Mouse (Mus musculus) spleen, postnatal 10 days (tissue): ENCODE measurements around the gene 1190005I06Rik.
A peak's percentile ranks its signal among the peaks of the same experiment; 100 is the strongest.

Source experiments
- DNase-seq, 2 experiments: peaks; one replicate each; pipeline ENCODE4 v3.0.0; 2021 to 2022; ENCODE audit warnings: low spot score in 2 of 2

1190005I06Rik gene

GRCm38 (mm10) chr8:120647532-120647931 lies at the start of gene 1190005I06Rik:
Gene 1190005I06Rik, minus strand, starts transcription at chr8:120647632.
- no peak for DNase-seq

- no peak for DNase-seq
Observed at GRCm38 (mm10) chr8:120696401-120697153, 49.1 kb upstream of the 1190005I06Rik start.

GRCm38 (mm10) chr8:120693861-120694493 lies 46.5 kb upstream of the 1190005I06Rik start:
- DNase-seq, result peak in 1 of 2 experiments; percentile 62

DNA sequence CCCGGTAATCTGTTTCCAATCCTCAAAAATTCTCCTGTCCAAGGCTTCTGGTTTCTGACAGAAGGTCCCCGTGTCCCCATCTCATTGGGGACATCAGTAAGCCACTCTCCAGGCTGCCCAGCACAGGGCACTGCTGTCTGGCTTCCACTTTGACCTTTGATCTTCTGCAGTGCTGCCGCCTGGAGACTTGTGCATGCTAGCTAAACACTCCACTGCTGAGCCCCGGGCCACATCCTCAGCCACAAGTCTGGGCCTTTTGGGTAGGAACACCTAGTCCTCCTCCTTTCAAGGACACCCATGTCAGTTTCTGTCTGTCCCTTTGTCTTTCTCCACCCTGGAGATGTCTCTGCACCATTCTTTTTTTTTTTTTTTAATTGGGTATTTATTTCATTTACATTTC lies 45.5 kb upstream of the 1190005I06Rik start:
- DNase-seq, result no peak

GRCm38 (mm10) chr8:120688511-120688910 lies 41.1 kb upstream of the 1190005I06Rik start:
- no peak for DNase-seq

GRCm38 (mm10) chr8:120687786-120688185 lies 40.4 kb upstream of the 1190005I06Rik start:
- DNase-seq, result no peak

DNA sequence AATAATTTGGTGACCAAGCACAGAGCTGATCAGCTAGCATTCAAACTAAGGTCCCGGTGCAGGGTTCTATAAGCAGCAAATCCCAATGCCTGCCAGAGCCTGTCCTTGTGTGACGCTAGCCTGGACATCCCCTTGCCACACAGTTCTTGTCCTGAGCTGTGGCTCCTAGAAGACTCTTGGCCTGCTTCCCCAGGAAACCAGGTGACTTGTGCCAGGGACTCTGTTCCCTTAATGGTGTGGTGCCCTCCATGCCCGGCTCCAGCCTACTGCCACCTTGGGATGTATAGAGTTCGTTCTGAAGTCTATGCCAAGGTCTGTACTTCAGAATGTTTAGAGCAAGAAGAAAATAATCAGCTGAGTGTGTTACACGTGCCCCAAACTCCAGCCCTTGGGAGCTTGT lies 39.1 kb upstream of the 1190005I06Rik start:
- DNase-seq, result no peak

GRCm38 (mm10) chr8:120686051-120686450 lies 38.6 kb upstream of the 1190005I06Rik start:
- peak in 1 of 2 experiments; percentile 31 for DNase-seq

GRCm38 (mm10) chr8:120685591-120685990 lies 38.2 kb upstream of the 1190005I06Rik start:
- DNase-seq, result no peak

DNA sequence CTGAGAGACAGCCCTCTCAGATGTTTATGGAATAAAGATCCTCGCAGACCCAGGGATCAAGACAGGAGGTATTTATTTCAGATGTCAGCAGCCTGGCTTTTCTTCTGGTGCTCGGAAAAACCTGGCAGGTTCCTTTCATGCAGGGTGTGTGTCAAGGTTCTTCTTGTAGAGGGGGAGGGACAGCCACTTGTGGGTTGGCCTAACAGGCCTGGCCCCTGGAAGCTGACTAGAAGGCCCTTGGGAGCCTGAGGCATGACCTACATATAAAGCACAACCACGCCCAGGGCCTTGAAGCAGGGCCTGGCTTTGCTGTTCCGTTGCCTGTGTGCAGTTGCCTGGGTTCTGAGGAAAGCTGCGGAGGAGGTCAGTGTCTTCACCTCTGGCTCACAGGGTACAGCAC lies 37.7 kb upstream of the 1190005I06Rik start:
- DNase-seq, result peak in 1 of 2 experiments; percentile 31

GRCm38 (mm10) chr8:120684082-120684481 lies 36.6 kb upstream of the 1190005I06Rik start:
- peak in 1 of 2 experiments; percentile 12 for DNase-seq

GRCm38 (mm10) chr8:120683602-120684001 lies 36.2 kb upstream of the 1190005I06Rik start:
- DNase-seq, result peak; percentile 61 to 86

DNA sequence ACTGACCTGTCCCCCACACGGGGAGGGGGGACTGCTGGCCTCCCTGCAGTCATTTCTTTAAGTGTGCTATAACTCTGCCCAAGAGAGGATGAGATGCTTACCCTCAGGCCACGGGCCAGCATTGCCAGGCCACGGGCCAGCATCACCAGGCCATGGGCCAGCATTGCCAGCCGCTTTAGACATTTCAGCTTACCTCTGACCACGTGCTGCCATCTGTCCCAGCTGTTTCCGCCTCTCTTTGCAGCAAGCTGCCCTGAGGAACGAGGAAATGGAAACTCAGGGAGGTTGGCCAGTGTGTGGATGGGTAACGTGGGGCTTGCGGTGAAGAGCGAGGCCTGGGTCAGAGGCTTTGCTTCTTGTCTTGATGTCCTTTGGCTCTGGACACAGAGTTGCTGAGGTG lies 33.7 kb upstream of the 1190005I06Rik start:
- peak in 1 of 2 experiments; percentile 17 for DNase-seq

DNA sequence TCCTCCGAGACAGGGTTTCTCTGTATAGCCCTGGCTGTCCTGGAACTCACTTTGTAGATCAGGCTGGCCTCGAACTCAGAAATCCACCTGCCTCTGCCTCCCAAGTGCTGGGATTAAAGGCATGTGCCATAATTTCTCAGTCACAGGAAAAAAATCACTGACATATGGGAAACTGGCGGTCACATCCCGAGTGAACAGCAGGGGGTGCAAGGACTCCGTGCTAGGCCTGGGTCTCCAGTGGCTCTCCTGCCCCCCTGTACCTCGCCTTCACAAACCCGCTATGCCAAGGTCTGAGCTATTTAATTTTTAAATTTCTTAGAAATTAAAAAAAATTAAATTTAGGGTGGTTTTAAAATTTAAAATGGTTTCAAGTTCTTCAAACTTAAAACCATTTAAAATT lies 33.0 kb upstream of the 1190005I06Rik start:
- peak in 1 of 2 experiments; percentile 71 for DNase-seq

GRCm38 (mm10) chr8:120679629-120680387 lies 32.4 kb upstream of the 1190005I06Rik start:
- DNase-seq, result peak in 1 of 2 experiments; percentile 13

GRCm38 (mm10) chr8:120678447-120678846 lies 31.0 kb upstream of the 1190005I06Rik start:
- DNase-seq, result peak; percentile 75 to 89

GRCm38 (mm10) chr8:120675718-120676117 lies 28.3 kb upstream of the 1190005I06Rik start:
- no peak for DNase-seq

- DNase-seq, result no peak
Observed at GRCm38 (mm10) chr8:120673298-120673697, 25.9 kb upstream of the 1190005I06Rik start.

DNA sequence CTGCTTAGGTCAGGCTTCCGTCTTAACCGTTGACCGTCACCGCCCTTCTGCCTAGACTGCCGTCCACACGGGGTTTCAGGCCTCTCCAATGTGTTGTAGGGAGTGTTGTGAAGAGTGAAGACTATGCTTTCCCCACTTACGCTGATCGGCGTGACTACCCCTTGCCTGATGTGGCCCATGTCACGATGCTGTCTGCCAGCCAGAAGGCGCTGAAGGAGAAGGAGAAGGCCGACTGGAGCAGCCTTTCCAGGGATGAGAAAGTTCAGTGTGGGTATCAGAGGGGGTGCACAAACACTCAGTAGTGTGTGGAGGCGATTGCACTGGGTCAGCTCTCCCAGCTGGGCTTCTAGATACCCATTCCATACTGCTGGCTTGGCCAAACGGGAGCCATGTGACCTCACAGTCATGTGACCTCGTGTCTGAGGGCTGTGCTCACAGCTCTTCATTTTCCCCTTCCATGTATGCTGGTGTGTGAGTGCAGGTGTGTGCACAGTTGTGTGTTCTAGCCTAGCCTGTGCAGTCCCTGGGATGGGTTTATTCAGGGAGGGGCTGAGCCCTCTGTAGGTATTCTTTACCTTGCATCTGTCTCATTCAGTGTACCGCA lies 25.3 kb upstream of the 1190005I06Rik start:
- no peak for DNase-seq

DNA sequence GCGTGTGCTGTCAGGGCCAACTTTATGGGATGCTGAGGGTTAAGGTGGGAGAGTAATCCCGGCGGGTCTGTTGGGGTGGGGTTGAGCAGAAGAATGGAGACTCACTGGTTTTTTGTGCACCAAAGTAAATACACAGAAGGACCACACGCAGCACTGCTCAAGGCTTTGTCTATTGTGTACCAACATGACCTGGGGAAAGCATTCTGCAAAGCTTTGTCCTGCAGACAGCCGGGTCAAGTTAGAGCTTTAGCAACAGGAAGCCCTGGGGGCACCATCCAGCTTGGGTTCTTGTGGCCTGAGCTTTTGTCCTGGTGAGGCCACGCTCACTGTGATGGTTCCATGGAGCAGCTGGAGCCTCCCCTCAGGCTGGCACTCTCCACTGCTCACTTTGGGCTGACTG lies 24.3 kb upstream of the 1190005I06Rik start:
- DNase-seq, result no peak

- DNase-seq, result no peak
Observed at GRCm38 (mm10) chr8:120668374-120668905, 21.0 kb upstream of the 1190005I06Rik start, which contains the start of gene Emc8. Gene Emc8, minus strand, starts transcription at chr8:120668573.
